Comparison of ENCODE assay signal across 19 mouse cellular contexts in genomic region chr13:12084112-12084475, GRCm38 (mm10). TPM values are rescaled to one million over a fixed set of nuclear protein-coding genes. Genes with fewer than 3 reads are reported as not detected.
"Had no signal": no experiment of that assay in that cellular context is flagged by ENCODE, and none has a peak within 500 bp of the region (broad histone marks: within the 10 kb centered on the region; RNA-seq: fewer than 3 reads in every experiment).

No protein-coding gene starts in this region.

- H3K4me3 ChIP-seq: liver, embryonic 13.5 days; liver, embryonic 15.5 days; lung, embryonic 15.5 days; megakaryocyte, embryonic 14.5 days; neural tube, embryonic 12.5 days; stomach, embryonic 15.5 days had no signal

- H3K9ac ChIP-seq: liver, embryonic 13.5 days; liver, embryonic 15.5 days; liver, postnatal 0 days; lung, embryonic 15.5 days; neural tube, embryonic 12.5 days; stomach, embryonic 15.5 days had no signal

- H3K27me3 ChIP-seq: liver, embryonic 13.5 days; liver, embryonic 15.5 days; lung, embryonic 15.5 days; megakaryocyte, embryonic 14.5 days; neural tube, embryonic 12.5 days; stomach, embryonic 15.5 days had no signal

- H3K4me1 ChIP-seq: liver, embryonic 13.5 days; liver, embryonic 15.5 days; megakaryocyte, embryonic 14.5 days; neural tube, embryonic 12.5 days; stomach, embryonic 15.5 days had no signal

- H3K4me2 ChIP-seq: liver, embryonic 13.5 days; liver, embryonic 15.5 days; lung, embryonic 15.5 days; neural tube, embryonic 12.5 days; stomach, embryonic 15.5 days had no signal

- ATAC-seq: liver, postnatal 0 days; lung, postnatal 0 days had no signal

- H3K9me3 ChIP-seq: liver, embryonic 13.5 days; liver, embryonic 15.5 days; lung, embryonic 15.5 days; neural tube, embryonic 12.5 days; stomach, embryonic 15.5 days had no signal

- H3K27ac ChIP-seq: liver, embryonic 13.5 days; liver, embryonic 15.5 days; lung, embryonic 15.5 days; macrophage; neural tube, embryonic 12.5 days; stomach, embryonic 15.5 days; stomach, postnatal 0 days had no signal

- H3K36me3 ChIP-seq: liver, embryonic 13.5 days; liver, embryonic 15.5 days; lung, embryonic 15.5 days; neural tube, embryonic 12.5 days; stomach, embryonic 15.5 days had no signal

- DNase-seq: liver, embryonic 13.5 days; liver, postnatal 0 days; lung, adult 2 months; lung, postnatal 14 days; lung, postnatal 36 days; right cerebral cortex, postnatal 14 days; thymus, adult 2 months; thymus, postnatal 25 days; thymus, postnatal 4 days had no signal

RNA-seq across cellular contexts. Expression of gene Ryr2, which starts 22.7 kb away (rescaled TPM):
- total RNA-seq: megakaryocyte progenitor cell, adult 5-6 weeks; monocyte, adult 5-6 weeks had no signal
- polyA plus RNA-seq: macrophage had no signal
